Mouse (Mus musculus) liver, adult 2 months (tissue): ENCODE results near the gene Osbpl5.

Source experiments
- CTCF ChIP-seq: fragments of 200-500 bp; IDR thresholded peaks from 2 replicates; pipeline ENCODE4 v1.5.1; 2011; ENCODE audit warnings: low read depth, low read length, control low read depth
- POLR2A ChIP-seq: fragments of 200-500 bp; IDR thresholded peaks from 2 replicates; pipeline ENCODE4 v1.6.1; 2011; ENCODE audit warnings: low read length, control low read depth; ENCODE audit not compliant: insufficient read depth; ENCODE audit errors: extremely low read depth

- TF ChIP-seq CTCF = no peak
- no peak for TF ChIP-seq POLR2A
These were observed 44.6 kb upstream of the Osbpl5 start for GRCm38 (mm10) chr7:143801195-143802065.
